Mouse (Mus musculus): ENCODE results near the gene Tmprss12. TPM values are rescaled to one million over a fixed set of nuclear protein-coding genes. Genes with fewer than 3 reads are reported as not detected.
"Not testable (repeated sequence)": the region's sequence is repeated elsewhere in the genome, so short reads cannot be mapped to it uniquely, and the experiment has no call there.

Gene Tmprss12
- polyA plus RNA-seq, 1 experiment from 2014 or later, result not detected

GRCm38 (mm10) chr15:100288980-100289379 lies 8.3 kb downstream of the Tmprss12 start:
- no peak for DNase-seq (ENCODE audit: low spot score)
- Histone ChIP-seq H3K9me3 (replicated peaks) (no peaks in the 10 kb centered on the region), H3K36me3 (no peaks in the 10 kb centered on the region), H3K4me1 (no peaks in the 10 kb centered on the region), H3K4me3 (no peak overlapping the region), H3K27me3 (ENCODE audit: low read depth, poor library complexity, severe bottlenecking) (no peaks in the 10 kb centered on the region), H3K27ac (no peak overlapping the region)
- 92% methylated on average over 6 of the region's 6 CpGs for WGBS

GRCm38 (mm10) chr15:100290858-100291257 lies 10.2 kb downstream of the Tmprss12 start:
- Histone ChIP-seq H3K4me3 (no peak overlapping the region), H3K27me3 (ENCODE audit: low read depth, poor library complexity, severe bottlenecking) (no peaks in the 10 kb centered on the region), H3K36me3 (no peaks in the 10 kb centered on the region), H3K9me3 (replicated peaks) (no peaks in the 10 kb centered on the region), H3K27ac (no peak overlapping the region), H3K4me1 (0 out of 2 replicates have a peak, but pooled peaks cover 5% of the 10 kb centered on the region)
- DNase-seq (ENCODE audit: low spot score), result no peak
- WGBS, result 91% methylated on average over 5 of the region's 5 CpGs

GRCm38 (mm10) chr15:100292326-100292725 lies 11.7 kb downstream of the Tmprss12 start:
- Histone ChIP-seq H3K27me3 (ENCODE audit: low read depth, poor library complexity, severe bottlenecking) (no peaks in the 10 kb centered on the region), H3K4me1 (0 out of 2 replicates have a peak, but pooled peaks cover 5% of the 10 kb centered on the region), H3K36me3 (no peaks in the 10 kb centered on the region), H3K4me3 (no peak overlapping the region), H3K9me3 (replicated peaks) (no peaks in the 10 kb centered on the region), H3K27ac (no peak overlapping the region)
- DNase-seq (ENCODE audit: low spot score), result no peak
- WGBS, result 72% methylated on average over 7 of the region's 7 CpGs

- Histone ChIP-seq H3K4me3 (no peak overlapping the region), H3K36me3 (no peaks in the 10 kb centered on the region), H3K4me1 (0 out of 2 replicates have a peak, but pooled peaks cover 5% of the 10 kb centered on the region), H3K27ac (no peak overlapping the region), H3K27me3 (ENCODE audit: low read depth, poor library complexity, severe bottlenecking) (no peaks in the 10 kb centered on the region), H3K9me3 (replicated peaks) (no peaks in the 10 kb centered on the region)
- DNase-seq (ENCODE audit: low spot score), result no peak
- 91% methylated on average over 5 of the region's 5 CpGs for WGBS
These were observed 17.2 kb downstream of the Tmprss12 start for GRCm38 (mm10) chr15:100297856-100298255.

GRCm38 (mm10) chr15:100300499-100300898 lies 19.9 kb downstream of the Tmprss12 start:
- H3K4me1 ChIP-seq, result peaks cover 14% of the 10 kb centered on the region
- no peaks in the 10 kb centered on the region for H3K36me3 ChIP-seq
- H3K27me3 ChIP-seq (ENCODE audit: low read depth, poor library complexity, severe bottlenecking), result no peaks in the 10 kb centered on the region
- H3K27ac ChIP-seq, result no peak overlapping the region
- H3K9me3 ChIP-seq (replicated peaks), result no peaks in the 10 kb centered on the region
- no peak overlapping the region for H3K4me3 ChIP-seq
- DNase-seq (ENCODE audit: low spot score), result no peak
- 78% methylated on average over 6 of the region's 6 CpGs for WGBS

- DNase-seq (ENCODE audit: low spot score), result no peak
- no peaks in the 10 kb centered on the region for H3K36me3 ChIP-seq
- 86% methylated on average over 15 of the region's 15 CpGs for WGBS
- no peaks in the 10 kb centered on the region for H3K9me3 ChIP-seq (replicated peaks)
- H3K27me3 ChIP-seq (ENCODE audit: low read depth, poor library complexity, severe bottlenecking), result no peaks in the 10 kb centered on the region
- peaks cover 11% of the 10 kb centered on the region for H3K4me1 ChIP-seq
- H3K4me3 ChIP-seq, result no peak overlapping the region
- no peak overlapping the region for H3K27ac ChIP-seq
These were observed 20.9 kb downstream of the Tmprss12 start for GRCm38 (mm10) chr15:100301556-100301955.

- Histone ChIP-seq H3K27ac (peak overlapping the region; percentile 83), H3K4me1 (peaks cover 11% of the 10 kb centered on the region), H3K27me3 (ENCODE audit: low read depth, poor library complexity, severe bottlenecking) (no peaks in the 10 kb centered on the region), H3K36me3 (no peaks in the 10 kb centered on the region), H3K9me3 (replicated peaks) (no peaks in the 10 kb centered on the region), H3K4me3 (peak overlapping the region; percentile 60)
- no peak for DNase-seq (ENCODE audit: low spot score)
- 65% methylated on average over 8 of the region's 8 CpGs for WGBS
These were observed 22.9 kb downstream of the Tmprss12 start for GRCm38 (mm10) chr15:100303428-100304018.

GRCm38 (mm10) chr15:100304019-100304991 lies 23.7 kb downstream of the Tmprss12 start, which contains the start of gene Mettl7a1:
Mettl7a1 (plus strand) TSS chr15:100304140.
- Histone ChIP-seq H3K4me3 (peak within 1 kb of the TSS; percentile 60), H3K27me3 (ENCODE audit: low read depth, poor library complexity, severe bottlenecking) (no peaks in the 10 kb centered on the region), H3K9me3 (replicated peaks) (no peaks in the 10 kb centered on the region), H3K36me3 (no peaks in the 10 kb centered on the region), H3K4me1 (peaks cover 11% of the 10 kb centered on the region), H3K27ac (peak within 1 kb of the TSS; percentile 83)
- peak; percentile 77 for DNase-seq (ENCODE audit: low spot score)
- 7% methylated on average over 21 of the region's 30 CpGs for WGBS

- no peak for DNase-seq (ENCODE audit: low spot score)
- Histone ChIP-seq H3K27ac (no peak overlapping the region), H3K9me3 (replicated peaks) (no peaks in the 10 kb centered on the region), H3K4me1 (peaks cover 11% of the 10 kb centered on the region), H3K27me3 (ENCODE audit: low read depth, poor library complexity, severe bottlenecking) (no peaks in the 10 kb centered on the region), H3K4me3 (no peak overlapping the region), H3K36me3 (no peaks in the 10 kb centered on the region)
- 85% methylated on average over 2 of the region's 2 CpGs for WGBS
These were observed 25.6 kb downstream of the Tmprss12 start for GRCm38 (mm10) chr15:100306201-100306600.

GRCm38 (mm10) chr15:100307438-100308096 lies 26.9 kb downstream of the Tmprss12 start:
- not testable (repeated sequence) for DNase-seq (ENCODE audit: low spot score); H3K27ac ChIP-seq; H3K36me3 ChIP-seq; H3K9me3 ChIP-seq (replicated peaks); H3K4me3 ChIP-seq; H3K27me3 ChIP-seq (ENCODE audit: low read depth, poor library complexity, severe bottlenecking)
- 49% methylated on average over 11 of the region's 11 CpGs for WGBS
- H3K4me1 ChIP-seq, result peaks cover 11% of the 10 kb centered on the region

- no peak for DNase-seq (ENCODE audit: low spot score)
- no peaks in the 10 kb centered on the region for H3K27me3 ChIP-seq (ENCODE audit: low read depth, poor library complexity, severe bottlenecking)
- WGBS, result 91% methylated on average over 2 of the region's 2 CpGs
- peaks cover 9% of the 10 kb centered on the region for H3K36me3 ChIP-seq
- no peaks in the 10 kb centered on the region for H3K9me3 ChIP-seq (replicated peaks)
- H3K4me3 ChIP-seq, result no peak overlapping the region
- no peak overlapping the region for H3K27ac ChIP-seq
- H3K4me1 ChIP-seq, result no peaks in the 10 kb centered on the region
These were observed 31.7 kb downstream of the Tmprss12 start for GRCm38 (mm10) chr15:100312346-100312745.

GRCm38 (mm10) chr15:100314448-100315145 lies 34.0 kb downstream of the Tmprss12 start:
- H3K27me3 ChIP-seq (ENCODE audit: low read depth, poor library complexity, severe bottlenecking), result no peaks in the 10 kb centered on the region
- no peak overlapping the region for H3K4me3 ChIP-seq
- H3K36me3 ChIP-seq, result peaks cover 9% of the 10 kb centered on the region
- H3K9me3 ChIP-seq (replicated peaks), result no peaks in the 10 kb centered on the region
- H3K27ac ChIP-seq, result no peak overlapping the region
- no peak for DNase-seq (ENCODE audit: low spot score)
- H3K4me1 ChIP-seq, result no peaks in the 10 kb centered on the region
- 91% methylated on average over 5 of the region's 5 CpGs for WGBS

All from limb, embryonic 10.5 days (tissue).